Mouse (Mus musculus): Measurements from ENCODE around the gene Nav1. TPM values are rescaled to one million over a fixed set of nuclear protein-coding genes. Genes with fewer than 3 reads are reported as not detected.
"Not testable (repeated sequence)": the region's sequence is repeated elsewhere in the genome, so short reads cannot be mapped to it uniquely, and the experiment has no call there.

Gene Nav1
- polyA plus RNA-seq, 1 experiment from 2014 or later: 11.5 TPM

DNA sequence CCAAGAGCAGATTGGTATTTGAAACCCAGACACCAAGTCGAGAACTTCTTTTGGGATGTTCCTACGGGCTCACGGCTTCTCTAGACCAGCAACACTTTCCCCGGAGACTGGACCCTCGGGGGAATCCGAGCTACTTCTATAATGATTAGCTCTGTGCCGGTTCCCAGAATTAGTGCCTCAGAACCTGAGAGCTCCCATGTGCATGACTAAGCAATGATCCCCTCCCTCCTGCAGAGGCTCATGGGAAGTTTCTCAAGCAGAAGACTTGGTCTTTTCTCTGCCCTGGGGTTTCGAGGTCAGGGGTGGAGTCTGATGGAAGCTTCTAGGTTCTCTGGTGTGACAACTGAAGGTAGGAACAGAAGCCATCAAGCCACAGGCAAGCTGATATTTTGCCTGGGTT, 105.0 kb downstream of the Nav1 start:
- WGBS: 75% methylated on average over 8 of the region's 8 CpGs
- Histone ChIP-seq H3K9ac (ENCODE audit: low read length) (no peak overlapping the region), H3K27me3 (ENCODE audit: control insufficient read depth, insufficient read depth, low read depth, low read length) (no peaks in the 10 kb centered on the region), H3K4me3 (ENCODE audit: low read length) (no peak overlapping the region), H3K27ac (ENCODE audit: low read length) (no peak overlapping the region), H3K4me2 (ENCODE audit: low read depth, low read length) (no peak overlapping the region), H3K36me3 (ENCODE audit: control insufficient read depth, insufficient read depth, low read length) (no peaks in the 10 kb centered on the region), H3K9me3 (ENCODE audit: control insufficient read depth, low read length) (no peaks in the 10 kb centered on the region), H3K4me1 (replicated peaks; ENCODE audit: control insufficient read depth, insufficient read depth, low read length) (peaks cover 17% of the 10 kb centered on the region)
- no peak for ATAC-seq (ENCODE audit: low read depth)

- no peaks in the 10 kb centered on the region for H3K9me3 ChIP-seq (ENCODE audit: control insufficient read depth, low read length)
- no peak for ATAC-seq (ENCODE audit: low read depth)
- no peak overlapping the region for H3K9ac ChIP-seq (ENCODE audit: low read length)
- no peaks in the 10 kb centered on the region for H3K27me3 ChIP-seq (ENCODE audit: control insufficient read depth, insufficient read depth, low read depth, low read length)
- WGBS: 70% methylated on average over 20 of the region's 20 CpGs
- no peak overlapping the region for H3K4me2 ChIP-seq (ENCODE audit: low read depth, low read length)
- peaks cover 9% of the 10 kb centered on the region for H3K4me1 ChIP-seq (replicated peaks; ENCODE audit: control insufficient read depth, insufficient read depth, low read length)
- no peak overlapping the region for H3K4me3 ChIP-seq (ENCODE audit: low read length)
- H3K36me3 ChIP-seq (ENCODE audit: control insufficient read depth, insufficient read depth, low read length): no peaks in the 10 kb centered on the region
- no peak overlapping the region for H3K27ac ChIP-seq (ENCODE audit: low read length)
Measured at GRCm38 (mm10) chr1:135498455-135499358, 108.4 kb downstream of the Nav1 start.

GRCm38 (mm10) chr1:135495048-135495447, 112.0 kb downstream of the Nav1 start:
- 86% methylated on average over 1 of the region's 1 CpGs for WGBS
- Histone ChIP-seq H3K27ac (ENCODE audit: low read length) (no peak overlapping the region), H3K4me1 (replicated peaks; ENCODE audit: control insufficient read depth, insufficient read depth, low read length) (peaks cover 7% of the 10 kb centered on the region; the same call in 1 of the 2 replicates), H3K27me3 (ENCODE audit: control insufficient read depth, insufficient read depth, low read depth, low read length) (no peaks in the 10 kb centered on the region), H3K36me3 (ENCODE audit: control insufficient read depth, insufficient read depth, low read length) (no peaks in the 10 kb centered on the region), H3K9me3 (ENCODE audit: control insufficient read depth, low read length) (no peaks in the 10 kb centered on the region), H3K9ac (ENCODE audit: low read length) (no peak overlapping the region), H3K4me2 (ENCODE audit: low read depth, low read length) (no peak overlapping the region), H3K4me3 (ENCODE audit: low read length) (no peak overlapping the region)
- ATAC-seq (ENCODE audit: low read depth): no peak

DNA sequence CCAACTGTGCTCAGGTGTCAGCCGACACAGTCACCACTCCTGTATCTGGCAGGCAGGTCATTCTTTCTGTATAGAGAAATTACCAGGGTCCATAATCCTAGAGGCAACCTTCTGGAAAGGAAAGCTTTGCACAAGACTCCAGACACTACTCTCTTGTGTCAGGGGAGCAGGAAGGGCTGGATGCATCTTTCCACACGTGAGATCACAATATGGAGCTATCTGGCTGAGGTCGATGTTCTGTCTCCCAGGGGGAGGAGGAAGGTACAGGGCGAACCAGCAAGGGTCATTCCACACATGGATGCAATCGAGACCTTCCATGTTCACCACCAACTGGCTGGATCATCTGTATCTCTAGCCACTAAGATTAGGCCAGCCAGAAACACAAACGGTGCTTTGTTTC, 113.2 kb downstream of the Nav1 start:
- Histone ChIP-seq H3K27ac (ENCODE audit: low read length) (no peak overlapping the region), H3K4me2 (ENCODE audit: low read depth, low read length) (no peak overlapping the region), H3K9ac (ENCODE audit: low read length) (no peak overlapping the region), H3K36me3 (ENCODE audit: control insufficient read depth, insufficient read depth, low read length) (no peaks in the 10 kb centered on the region), H3K4me1 (replicated peaks; ENCODE audit: control insufficient read depth, insufficient read depth, low read length) (peaks cover 7% of the 10 kb centered on the region; the same call in 1 of the 2 replicates), H3K9me3 (ENCODE audit: control insufficient read depth, low read length) (no peaks in the 10 kb centered on the region), H3K27me3 (ENCODE audit: control insufficient read depth, insufficient read depth, low read depth, low read length) (no peaks in the 10 kb centered on the region), H3K4me3 (ENCODE audit: low read length) (no peak overlapping the region)
- no peak for ATAC-seq (ENCODE audit: low read depth)
- WGBS: 75% methylated on average over 6 of the region's 6 CpGs

GRCm38 (mm10) chr1:135492406-135492805, 114.7 kb downstream of the Nav1 start:
- no peak overlapping the region for H3K9ac ChIP-seq (ENCODE audit: low read length)
- H3K27me3 ChIP-seq (ENCODE audit: control insufficient read depth, insufficient read depth, low read depth, low read length): no peaks in the 10 kb centered on the region
- ATAC-seq (ENCODE audit: low read depth): no peak
- H3K4me2 ChIP-seq (ENCODE audit: low read depth, low read length): no peak overlapping the region
- H3K27ac ChIP-seq (ENCODE audit: low read length): no peak overlapping the region
- WGBS: 76% methylated on average over 10 of the region's 10 CpGs
- peaks cover 3% of the 10 kb centered on the region; the same call in 1 of the 2 replicates for H3K4me1 ChIP-seq (replicated peaks; ENCODE audit: control insufficient read depth, insufficient read depth, low read length)
- no peak overlapping the region for H3K4me3 ChIP-seq (ENCODE audit: low read length)
- H3K9me3 ChIP-seq (ENCODE audit: control insufficient read depth, low read length): no peaks in the 10 kb centered on the region
- no peaks in the 10 kb centered on the region for H3K36me3 ChIP-seq (ENCODE audit: control insufficient read depth, insufficient read depth, low read length)

DNA sequence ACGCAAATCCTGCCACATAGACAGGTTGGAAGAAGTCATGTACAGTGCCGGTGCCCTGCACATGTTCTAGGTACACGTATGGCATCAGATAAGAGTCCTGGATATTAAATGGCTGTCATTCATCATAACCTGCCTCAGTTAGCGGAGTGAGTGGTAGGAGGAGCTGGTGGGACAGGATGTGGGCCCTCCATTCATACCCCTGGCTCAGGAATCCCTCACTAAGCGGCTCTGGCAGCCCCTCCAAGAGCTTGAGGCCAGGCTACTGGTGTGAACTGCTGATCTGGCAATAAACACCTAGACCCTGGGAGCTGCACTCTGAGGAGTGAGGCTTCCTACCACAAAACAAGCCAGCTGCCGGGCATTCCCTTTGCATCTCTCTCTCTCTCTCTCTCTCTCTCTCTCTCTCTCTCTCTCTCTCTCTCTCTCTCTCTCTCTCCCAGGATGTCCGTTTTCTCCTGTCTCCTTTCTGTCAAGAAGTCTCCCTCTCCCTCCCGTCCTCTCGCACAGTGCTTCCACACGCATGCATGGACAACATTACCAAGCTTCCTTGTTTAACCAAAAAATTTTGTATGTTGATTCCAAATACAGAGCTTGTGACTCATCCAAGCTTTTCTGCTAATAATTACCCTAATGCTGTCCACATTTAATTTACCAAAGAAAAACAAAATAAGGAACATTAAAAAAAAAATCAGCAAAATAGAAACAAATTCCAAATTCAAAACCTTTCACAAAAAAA, 116.0 kb downstream of the Nav1 start:
- H3K27me3 ChIP-seq (ENCODE audit: control insufficient read depth, insufficient read depth, low read depth, low read length): no peaks in the 10 kb centered on the region
- H3K9me3 ChIP-seq (ENCODE audit: control insufficient read depth, low read length): no peaks in the 10 kb centered on the region
- no peak for ATAC-seq (ENCODE audit: low read depth)
- H3K4me3 ChIP-seq (ENCODE audit: low read length): no peak overlapping the region
- H3K4me1 ChIP-seq (replicated peaks; ENCODE audit: control insufficient read depth, insufficient read depth, low read length): peaks cover 3% of the 10 kb centered on the region; the same call in 1 of the 2 replicates
- H3K9ac ChIP-seq (ENCODE audit: low read length): no peak overlapping the region
- H3K27ac ChIP-seq (ENCODE audit: low read length): no peak overlapping the region
- H3K36me3 ChIP-seq (ENCODE audit: control insufficient read depth, insufficient read depth, low read length): no peaks in the 10 kb centered on the region
- no peak overlapping the region for H3K4me2 ChIP-seq (ENCODE audit: low read depth, low read length)
- 59% methylated on average over 10 of the region's 10 CpGs for WGBS

- WGBS: 69% methylated on average over 9 of the region's 9 CpGs
- Histone ChIP-seq H3K27ac (ENCODE audit: low read length) (no peak overlapping the region), H3K9ac (ENCODE audit: low read length) (no peak overlapping the region), H3K4me3 (ENCODE audit: low read length) (no peak overlapping the region), H3K36me3 (ENCODE audit: control insufficient read depth, insufficient read depth, low read length) (no peaks in the 10 kb centered on the region), H3K4me2 (ENCODE audit: low read depth, low read length) (no peak overlapping the region), H3K9me3 (ENCODE audit: control insufficient read depth, low read length) (no peaks in the 10 kb centered on the region), H3K4me1 (replicated peaks; ENCODE audit: control insufficient read depth, insufficient read depth, low read length) (peaks cover 3% of the 10 kb centered on the region; the same call in 1 of the 2 replicates), H3K27me3 (ENCODE audit: control insufficient read depth, insufficient read depth, low read depth, low read length) (no peaks in the 10 kb centered on the region)
- ATAC-seq (ENCODE audit: low read depth): no peak
Measured at GRCm38 (mm10) chr1:135488879-135489278, 118.2 kb downstream of the Nav1 start.

GRCm38 (mm10) chr1:135485179-135485578, 121.9 kb downstream of the Nav1 start:
- H3K27me3 ChIP-seq (ENCODE audit: control insufficient read depth, insufficient read depth, low read depth, low read length): no peaks in the 10 kb centered on the region
- no peak for ATAC-seq (ENCODE audit: low read depth)
- H3K27ac ChIP-seq (ENCODE audit: low read length): no peak overlapping the region
- no peaks in the 10 kb centered on the region for H3K4me1 ChIP-seq (replicated peaks; ENCODE audit: control insufficient read depth, insufficient read depth, low read length)
- H3K4me2 ChIP-seq (ENCODE audit: low read depth, low read length): no peak overlapping the region
- no peak overlapping the region for H3K4me3 ChIP-seq (ENCODE audit: low read length)
- H3K9ac ChIP-seq (ENCODE audit: low read length): no peak overlapping the region
- H3K9me3 ChIP-seq (ENCODE audit: control insufficient read depth, low read length): no peaks in the 10 kb centered on the region
- H3K36me3 ChIP-seq (ENCODE audit: control insufficient read depth, insufficient read depth, low read length): peaks cover 2% of the 10 kb centered on the region; the same call in 1 of the 2 replicates
- WGBS: 90% methylated on average over 7 of the region's 7 CpGs

DNA sequence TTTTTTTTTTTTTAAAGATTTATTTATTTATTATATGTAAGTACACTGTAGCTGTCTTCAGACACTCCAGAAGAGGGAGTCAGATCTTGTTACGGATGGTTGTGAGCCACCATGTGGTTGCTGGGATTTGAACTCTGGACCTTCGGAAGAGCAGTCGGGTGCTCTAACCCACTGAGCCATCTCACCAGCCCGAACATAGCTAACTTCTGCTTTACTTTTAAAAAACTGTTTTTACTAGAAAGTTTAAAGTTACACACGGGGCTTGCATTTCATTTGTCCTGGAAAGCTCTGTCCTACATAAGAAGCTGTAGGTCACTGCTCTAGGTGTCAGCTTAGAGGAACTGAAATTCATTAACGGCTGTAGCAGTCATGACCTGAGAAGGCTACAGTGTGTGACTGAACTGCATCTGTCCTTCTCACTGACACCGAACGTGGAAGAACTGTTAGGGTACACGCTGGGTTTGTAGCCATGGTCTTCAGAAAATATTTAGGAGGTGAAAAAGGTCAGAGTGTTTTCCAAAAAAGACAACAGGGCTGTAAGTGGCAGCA, 122.5 kb downstream of the Nav1 start:
- not testable (repeated sequence) for H3K9me3 ChIP-seq (ENCODE audit: control insufficient read depth, low read length); H3K27me3 ChIP-seq (ENCODE audit: control insufficient read depth, insufficient read depth, low read depth, low read length); H3K4me1 ChIP-seq (replicated peaks; ENCODE audit: control insufficient read depth, insufficient read depth, low read length); H3K36me3 ChIP-seq (ENCODE audit: control insufficient read depth, insufficient read depth, low read length); ATAC-seq (ENCODE audit: low read depth); H3K4me3 ChIP-seq (ENCODE audit: low read length); H3K27ac ChIP-seq (ENCODE audit: low read length); H3K9ac ChIP-seq (ENCODE audit: low read length); H3K4me2 ChIP-seq (ENCODE audit: low read depth, low read length)
- WGBS: 88% methylated on average over 8 of the region's 9 CpGs

All from lung, embryonic 16.5 days (tissue).